Mouse (Mus musculus): ENCODE measurements around the gene Brd2. TPM values are rescaled to one million over a fixed set of nuclear protein-coding genes. Genes with fewer than 3 reads are reported as not detected.

The Brd2 gene
- total RNA-seq, 1 experiment from 2014 or later: 233 TPM

DNA sequence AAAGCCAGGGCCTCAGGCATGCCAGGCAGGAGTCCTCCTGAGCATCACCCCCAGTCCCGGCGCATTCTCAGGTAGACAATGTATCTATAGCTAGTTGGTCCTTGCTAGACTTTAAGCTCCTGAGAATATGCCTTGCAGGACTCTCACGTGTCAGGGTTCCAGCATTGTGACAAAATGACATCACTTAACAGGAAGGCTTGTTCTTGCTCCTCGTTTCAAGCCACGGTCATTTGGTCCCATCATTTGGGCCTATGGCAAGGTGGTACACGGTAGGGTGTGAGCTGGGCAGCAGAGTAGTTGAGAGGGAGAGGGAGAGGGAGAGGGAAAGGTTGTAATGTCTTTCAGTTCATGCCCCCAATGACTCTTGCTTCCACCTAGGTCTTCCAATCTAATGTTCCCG lies 9.5 kb upstream of the Brd2 start:
- no peak for DNase-seq

DNA sequence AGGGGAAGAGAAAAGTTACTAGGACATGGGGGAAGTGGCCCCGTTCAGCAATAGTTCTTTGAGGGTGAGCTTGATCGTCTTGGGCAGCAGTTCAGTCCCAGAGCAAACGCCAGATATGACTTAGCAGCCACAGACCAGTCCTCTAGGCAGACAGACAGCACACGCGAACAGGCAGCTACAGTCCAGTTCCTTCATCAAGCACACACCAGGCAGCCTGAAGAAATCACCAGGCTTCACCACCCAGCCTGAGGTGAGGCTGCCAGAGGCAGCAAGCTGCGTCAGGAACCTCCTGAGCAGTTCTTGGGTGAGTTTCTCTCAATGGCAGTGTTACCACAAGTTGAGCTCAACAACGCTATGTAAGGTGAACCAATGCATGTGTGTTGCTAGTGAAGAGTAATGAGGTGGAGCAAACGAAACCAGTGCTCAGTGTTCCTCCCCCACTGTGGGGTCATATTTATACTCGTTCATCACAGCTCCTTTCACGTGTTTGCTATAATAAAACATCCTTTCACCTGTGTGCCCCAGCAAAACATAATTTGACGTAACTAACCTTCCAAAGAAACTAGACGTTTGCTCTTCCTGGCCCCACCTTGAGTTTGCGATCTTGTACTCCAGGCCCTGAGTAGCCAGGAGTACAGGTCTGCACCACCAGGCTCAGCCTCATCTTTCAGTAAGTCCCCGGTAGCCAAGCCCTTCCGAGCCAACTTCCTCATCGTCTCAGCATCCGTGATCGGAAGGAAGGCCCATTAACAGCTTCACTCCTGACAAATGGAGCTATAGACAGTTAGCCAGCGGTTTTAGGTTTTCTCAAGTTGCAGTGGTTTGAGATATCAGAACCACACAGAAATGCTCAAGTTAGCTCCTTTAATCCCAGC lies 7.9 kb upstream of the Brd2 start:
- DNase-seq: no peak

DNA sequence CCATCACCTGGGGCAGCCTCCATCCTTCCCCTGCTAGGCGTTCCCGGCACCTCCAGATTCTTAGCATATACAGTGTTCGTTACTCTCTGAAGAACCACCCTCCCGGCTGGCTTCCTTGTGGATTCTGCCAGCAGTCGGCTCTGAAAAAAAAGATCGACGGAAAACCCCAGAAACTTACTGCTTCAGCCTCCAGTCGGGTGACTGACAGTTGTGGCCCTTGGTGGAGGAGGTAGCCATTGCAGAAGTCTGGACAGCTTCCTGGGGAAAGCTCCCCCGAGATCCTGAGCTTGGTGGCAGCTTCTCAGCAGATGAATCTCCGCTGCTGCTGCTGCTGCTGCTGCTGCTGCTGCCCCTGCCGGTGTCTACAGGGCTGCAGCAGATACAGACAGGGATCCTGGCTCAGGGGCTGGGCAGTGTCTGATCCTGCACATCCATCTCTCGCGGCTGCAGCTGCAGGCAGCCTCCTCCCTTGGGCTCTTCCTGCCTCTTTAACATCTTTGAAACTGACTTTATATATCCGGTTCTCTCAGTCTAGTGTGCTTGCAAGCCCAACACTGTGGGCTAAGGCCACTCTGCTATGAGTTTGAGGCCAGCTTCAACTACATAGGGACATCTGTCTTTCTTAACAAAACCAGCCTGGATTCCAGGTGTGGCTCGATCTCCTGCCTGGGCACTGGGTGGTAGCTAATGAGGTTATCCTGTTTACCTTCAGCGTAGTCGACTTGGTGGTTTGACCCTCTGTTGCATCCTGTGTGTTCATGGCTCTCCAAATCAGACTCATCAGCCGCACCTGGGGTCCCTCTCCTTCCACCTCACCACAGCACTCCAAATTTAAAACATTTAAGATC lies 6.7 kb upstream of the Brd2 start:
- no peak for DNase-seq

DNA sequence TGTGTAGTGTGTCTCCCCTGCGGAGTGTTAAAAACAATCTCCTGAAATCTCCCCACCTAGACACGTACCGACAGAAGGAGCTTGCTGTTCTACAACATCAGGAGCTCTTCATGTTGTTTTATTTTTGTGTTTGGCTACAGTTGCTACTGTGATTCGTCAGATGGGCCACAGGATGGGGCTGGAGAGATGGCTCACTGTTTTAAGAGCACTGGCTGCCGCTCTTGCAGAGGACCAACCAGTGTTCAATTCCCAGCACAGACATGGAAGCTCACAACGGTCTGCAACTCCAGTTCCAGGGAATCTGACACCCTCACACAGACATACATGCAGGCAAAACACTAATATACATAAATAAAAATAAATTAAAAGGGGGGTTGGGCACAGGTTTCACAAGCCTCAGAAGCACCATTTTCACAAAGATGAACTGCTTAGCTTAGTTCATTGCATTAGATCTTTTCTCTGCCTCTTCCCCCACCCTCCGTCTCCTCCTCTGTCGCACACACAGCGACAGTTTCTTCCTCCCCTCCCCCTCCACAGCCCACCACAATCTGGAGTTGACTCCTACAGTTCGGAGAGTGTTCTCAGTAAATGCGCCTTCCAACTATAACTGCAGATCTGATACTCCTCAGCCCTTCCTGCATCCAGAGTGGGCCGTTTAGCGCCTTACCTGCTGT lies 6.0 kb upstream of the Brd2 start:
- DNase-seq: no peak

DNA sequence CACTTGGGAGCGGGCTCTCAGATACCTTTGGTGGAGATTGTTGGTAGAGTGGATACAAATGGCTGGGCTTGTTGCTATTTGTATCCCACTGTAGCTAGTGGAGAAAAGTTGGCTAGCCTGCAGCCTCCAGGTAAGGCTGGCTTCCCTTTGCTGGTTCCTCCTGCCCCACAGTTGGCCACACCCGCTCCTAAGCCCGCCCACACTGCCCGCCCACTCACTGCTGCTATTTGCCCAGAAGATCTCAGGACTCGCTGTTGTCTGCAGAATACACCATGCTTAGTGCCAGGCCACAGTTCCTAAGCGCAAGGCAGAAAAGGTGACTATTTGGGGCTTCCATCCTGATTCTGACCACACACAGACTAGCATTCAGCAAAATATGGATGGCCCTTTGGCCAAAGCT lies 5.0 kb upstream of the Brd2 start:
- peak; percentile 61 for DNase-seq

DNA sequence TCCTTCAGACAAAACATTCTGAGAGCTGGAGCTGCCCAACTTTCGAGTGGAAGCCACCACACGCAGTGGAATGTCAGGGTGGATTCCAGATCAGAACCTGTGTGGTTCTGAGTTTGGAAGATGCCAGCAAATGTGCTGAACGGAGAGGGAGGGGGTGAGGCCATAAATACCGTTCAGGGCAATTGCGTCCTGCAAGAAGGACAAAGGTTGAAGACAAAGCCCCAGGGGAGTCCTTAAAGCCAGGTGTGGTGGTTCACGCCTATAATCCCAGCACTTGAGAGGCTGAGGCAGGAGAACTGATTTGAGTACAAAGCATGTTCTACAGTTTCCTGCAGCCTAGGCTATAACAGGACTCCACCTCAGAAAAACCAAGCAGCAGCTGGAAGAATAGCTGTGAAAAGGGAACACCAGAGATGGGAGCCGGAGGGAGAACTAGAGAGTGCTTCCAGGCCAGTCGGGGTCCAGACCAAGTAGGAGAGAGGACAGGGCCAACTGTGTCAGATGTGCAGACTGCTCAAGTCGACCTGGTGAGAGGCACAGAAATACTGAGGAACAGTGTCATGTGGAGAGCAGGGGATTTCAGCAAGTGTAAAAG lies 4.5 kb upstream of the Brd2 start:
- DNase-seq: no peak

DNA sequence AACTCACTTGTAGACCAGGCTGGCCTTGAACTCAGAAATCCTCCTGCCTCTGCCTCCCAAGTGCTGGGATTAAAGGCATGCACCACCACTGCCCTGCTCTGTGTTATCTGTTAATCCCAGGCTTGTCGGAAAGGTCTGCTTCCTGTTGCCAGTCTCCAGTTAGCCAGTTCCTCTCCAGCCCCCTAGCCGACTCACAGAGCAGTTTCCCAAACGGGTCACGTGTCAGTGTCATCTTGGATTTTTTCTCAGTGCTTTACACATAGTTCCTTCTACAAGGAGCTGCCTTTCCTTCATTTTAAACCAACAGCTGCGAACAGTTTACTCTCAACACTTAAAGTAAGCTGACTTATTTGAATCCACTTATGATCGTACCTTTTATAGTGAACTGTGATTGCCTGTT lies 2.2 kb upstream of the Brd2 start:
- DNase-seq: no peak

DNA sequence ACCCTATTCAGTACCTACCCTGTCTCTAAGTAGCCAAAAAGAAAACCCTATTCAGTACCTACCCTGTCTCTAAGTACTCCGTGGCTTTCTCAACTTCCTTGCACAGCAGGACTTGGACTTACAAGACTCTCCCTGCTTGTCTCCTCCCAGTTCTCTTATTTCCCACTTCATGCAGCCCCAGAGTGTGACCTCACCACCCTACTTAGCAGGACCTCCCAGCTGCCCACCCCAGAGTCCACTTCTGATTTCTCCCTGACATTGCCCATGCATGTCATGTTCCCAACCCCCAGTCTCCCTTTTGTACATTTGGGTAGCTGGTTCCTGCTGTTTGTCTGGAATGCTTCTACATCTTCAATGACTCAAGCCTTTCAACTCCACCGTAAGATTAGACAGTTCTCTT lies 1.1 kb upstream of the Brd2 start:
- no peak for DNase-seq

DNA sequence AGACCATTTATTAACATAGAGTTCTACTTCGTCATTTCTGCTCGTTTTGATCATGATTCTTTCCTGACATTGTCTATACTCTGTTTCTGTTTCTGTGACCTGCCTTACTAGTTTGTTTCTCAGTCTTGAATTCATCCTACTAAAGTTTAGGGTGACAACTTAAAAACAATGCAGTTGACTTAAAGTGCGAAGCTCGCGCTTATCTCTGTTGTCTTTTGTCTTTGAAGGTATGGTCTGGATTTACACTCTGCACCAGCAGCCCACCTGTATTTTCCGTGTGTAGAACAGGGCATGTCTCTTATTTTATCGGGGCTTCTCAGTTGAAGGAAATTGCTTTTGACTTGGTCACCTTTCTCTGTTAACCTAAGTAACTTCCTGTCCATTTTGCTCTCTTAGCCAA lies 677 bp upstream of the Brd2 start:
- DNase-seq: no peak

DNA sequence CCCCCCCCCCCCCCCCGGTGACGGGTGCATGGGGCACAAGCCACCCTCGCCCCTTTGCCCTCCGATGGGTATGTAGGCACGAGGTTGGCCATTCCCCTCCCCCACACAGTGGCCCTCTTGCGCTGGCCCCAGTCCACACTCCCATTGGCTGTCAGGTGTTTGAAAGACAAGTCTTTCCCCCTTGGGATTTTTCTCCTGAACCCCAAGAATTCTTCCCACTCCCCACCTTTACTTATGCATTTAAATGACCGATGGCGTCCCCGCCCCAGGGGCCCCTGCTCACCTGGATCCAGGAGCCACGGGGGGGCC lies 601 bp downstream of the Brd2 start:
- DNase-seq: peak; percentile 62

DNA sequence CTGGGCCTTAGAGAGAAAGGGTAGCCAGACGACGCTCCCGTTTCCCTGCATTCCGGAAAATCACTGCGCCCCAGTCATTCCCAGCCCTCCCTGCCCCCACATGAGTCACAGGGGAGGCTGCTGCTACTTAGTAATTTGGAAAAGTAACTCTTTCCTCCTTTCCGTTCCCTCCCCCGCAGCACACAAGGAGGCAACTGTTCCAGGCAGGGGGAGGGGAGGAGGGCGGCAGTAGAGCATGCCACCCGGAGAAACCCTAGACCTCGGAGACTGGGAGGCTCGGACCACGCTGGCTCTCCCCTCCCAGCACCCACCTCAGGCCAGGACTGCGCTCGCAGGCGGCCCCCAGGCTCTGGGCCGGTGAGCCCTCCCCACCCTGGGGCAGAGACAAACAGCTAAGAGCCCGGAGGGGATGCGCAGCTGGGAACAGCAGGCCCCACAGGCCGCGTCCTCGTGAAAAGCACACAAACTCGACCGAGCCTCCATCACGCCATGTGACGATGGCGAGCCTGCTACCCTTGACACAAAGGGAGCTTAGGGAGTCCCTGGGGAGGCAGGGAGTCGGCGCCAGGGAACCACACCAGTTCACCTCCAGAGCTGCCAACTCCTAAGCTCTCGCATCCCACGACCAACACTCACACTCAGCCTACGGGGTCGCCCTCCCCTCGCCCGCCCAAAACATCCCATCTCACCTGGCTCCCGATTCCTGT lies 1.1 kb downstream of the Brd2 start:
- peak; percentile 85 for DNase-seq

DNA sequence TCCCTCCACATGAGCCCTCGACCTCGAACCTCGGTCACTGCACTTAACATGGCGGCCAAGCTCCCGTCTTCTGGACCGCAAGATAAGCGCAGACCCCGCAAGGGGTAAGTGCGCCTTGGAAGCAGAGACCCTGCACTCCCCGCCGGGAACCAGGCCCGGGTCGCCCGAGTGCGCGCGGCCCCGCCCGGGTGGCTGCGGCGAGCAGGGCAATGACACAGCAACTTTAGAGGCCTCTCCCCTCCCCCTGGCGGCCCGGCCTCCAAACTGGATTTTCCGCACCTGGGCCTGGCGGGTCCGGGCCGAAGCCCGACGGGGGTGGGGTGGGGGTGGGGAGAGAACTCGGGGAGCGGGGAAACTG lies 1.6 kb downstream of the Brd2 start:
- DNase-seq: peak; percentile 82

DNA sequence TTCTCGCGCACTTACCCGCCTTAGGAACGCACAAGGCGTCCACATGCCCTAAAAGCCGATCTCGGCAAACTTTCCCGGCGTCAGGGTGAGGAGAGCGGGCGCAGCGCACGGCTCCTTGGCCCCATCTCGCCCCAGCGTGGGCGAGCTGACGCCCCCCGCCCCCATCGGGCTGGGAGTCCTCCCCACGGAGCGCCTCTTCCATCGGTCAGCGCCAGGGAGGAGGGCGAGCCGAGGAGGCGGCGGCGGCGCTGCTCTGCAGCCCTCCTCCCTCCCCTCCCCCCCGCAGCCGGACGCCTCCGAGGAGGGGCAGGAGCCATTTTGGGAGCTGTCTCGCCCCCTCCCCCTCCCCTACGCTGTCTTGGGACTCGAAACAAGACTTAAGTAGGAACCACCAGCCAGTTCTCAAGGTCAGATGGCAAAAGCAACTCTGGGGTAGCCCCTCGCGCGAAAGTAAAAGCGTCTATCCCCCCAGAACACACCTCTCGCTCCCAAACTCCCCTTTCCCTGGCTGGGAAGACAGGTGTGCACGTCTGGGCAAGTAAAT lies 2.2 kb downstream of the Brd2 start:
- peak; percentile 90 for DNase-seq

DNA sequence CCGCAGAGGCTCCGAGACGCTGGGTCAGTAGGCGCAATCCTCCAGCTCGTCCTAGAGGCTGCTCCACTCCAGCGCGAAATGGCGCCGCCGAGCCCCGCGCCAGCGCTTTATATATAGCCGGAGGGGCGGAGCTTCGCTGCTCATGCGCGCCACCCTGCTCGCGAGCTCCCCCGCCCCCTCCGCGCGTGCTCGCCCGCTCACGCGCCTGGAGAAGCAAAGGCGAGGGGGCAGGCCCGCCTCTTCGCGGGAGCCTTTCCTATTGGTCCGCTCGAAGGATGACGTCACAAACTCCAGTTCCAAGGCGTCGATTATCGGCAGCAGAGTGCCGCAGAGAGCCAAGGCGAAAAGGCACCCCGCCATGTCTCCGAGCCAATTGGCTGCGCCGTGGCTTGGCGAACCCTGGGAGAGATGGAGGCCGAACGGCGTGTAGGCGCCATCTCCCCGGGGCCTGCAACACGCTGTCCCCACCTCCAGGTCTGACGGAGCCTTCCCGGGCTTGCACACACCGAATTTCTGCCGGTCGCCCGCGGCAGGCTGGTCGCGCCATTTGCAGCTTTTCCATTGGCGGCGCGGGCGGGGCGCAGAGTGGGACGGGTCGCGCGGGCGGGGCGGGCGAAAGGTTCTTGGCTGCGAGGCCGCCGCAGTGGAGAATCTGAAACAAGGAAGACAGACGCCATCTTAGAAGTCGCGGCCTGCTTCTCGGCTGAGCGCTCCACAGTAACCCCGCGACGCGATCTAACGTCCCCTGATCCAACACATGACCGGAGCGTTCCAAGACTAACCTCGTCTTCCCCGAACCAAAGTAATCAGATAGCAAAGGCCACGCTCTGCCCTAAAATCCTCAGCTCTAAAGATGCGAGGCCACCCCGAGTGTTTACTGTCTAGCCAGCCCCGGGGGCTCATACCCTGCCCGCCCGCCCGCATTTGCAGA lies 2.9 kb downstream of the Brd2 start, which contains the start of gene H2-DMa:
Gene H2-DMa (plus strand): TSS at position 293 of the 931 bp plus-strand sequence.
- peak; percentile 97 for DNase-seq

DNA sequence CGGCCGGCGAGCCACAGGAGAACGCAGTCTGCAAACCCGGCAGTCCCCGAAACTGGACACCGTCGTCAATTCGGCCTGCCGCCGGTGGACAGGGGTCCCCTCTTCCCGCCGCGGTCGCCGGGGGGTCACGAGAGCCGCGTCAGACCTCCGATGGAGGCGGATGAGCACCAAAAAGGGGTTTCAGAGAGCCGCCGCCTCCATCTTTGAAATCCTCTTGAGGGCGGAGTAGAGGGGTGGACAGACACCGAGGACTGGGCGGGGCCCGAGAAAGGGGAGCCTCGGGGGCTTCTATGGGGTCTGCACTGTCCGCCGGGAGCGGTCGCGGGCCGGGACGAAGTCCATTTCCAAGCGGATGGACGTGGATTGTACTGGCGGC lies 3.6 kb downstream of the Brd2 start:
- DNase-seq: no peak

DNA sequence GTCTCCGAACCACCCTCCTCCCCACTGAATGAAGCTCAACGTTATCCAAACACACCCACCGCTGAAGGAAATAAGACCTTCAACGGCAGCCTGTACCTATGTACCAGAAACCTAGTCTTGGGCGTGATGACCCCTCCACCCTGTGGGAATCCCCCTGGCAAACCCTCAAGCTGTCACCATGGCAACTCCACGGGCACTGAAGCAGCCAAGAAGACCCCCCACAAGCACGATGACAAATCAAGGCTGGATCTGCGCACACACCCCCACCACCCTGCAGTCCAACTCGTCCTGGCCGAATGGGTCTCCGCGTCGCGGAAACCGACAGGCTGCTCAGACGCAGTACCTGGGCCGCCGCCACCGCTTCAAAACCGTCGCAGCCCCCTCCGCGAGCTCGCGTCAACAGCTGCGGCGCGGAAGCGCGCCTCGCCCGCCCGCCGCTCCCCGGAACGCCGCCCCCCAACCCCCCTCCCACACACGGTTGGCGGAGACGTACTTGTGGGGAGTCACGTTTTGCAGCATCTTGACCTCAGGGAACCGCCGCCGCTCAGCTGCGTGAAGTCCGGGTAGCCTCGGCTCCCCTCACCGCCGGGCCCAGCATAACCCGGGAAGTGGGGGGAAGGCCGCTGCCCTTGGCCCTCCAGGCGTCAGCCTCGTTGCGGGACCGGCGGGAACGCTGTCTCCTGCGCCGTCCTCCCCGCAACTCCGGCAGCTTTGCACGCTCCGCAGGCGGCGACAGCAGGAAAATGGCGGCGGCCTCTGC lies 4.1 kb downstream of the Brd2 start:
- peak; percentile 48 for DNase-seq

DNA sequence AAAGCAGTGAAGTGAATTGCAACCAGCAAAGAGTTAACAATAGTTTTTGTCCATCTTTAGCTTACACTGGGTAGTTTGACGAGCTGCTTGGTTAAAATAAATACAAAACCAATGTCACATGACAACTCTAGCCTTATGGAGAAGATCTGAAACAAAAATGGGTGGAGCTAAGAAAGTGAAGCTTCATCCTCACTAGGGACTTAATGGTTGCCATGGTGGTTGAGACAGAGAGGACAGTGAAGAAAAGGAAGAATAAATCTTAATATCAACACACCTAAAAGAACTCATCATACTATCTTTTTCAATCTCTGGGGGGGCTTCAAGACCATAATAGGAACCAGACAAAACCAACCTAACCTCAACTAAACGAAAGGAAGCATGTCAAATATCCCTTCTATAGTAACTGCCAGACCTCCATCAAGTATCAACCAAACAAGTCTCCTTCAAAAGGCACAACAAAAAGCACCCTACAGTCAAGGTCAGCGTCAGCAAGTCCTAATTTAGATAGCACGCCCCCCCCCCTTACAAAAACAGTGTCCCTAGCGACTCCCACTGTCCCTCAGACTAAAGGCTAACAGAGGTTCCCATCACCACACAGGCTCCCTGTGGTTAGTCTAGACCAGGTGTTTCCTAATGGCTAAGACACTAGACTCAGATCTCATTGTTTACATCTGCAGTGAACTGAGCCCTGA lies 4.9 kb downstream of the Brd2 start:
- DNase-seq: no peak

DNA sequence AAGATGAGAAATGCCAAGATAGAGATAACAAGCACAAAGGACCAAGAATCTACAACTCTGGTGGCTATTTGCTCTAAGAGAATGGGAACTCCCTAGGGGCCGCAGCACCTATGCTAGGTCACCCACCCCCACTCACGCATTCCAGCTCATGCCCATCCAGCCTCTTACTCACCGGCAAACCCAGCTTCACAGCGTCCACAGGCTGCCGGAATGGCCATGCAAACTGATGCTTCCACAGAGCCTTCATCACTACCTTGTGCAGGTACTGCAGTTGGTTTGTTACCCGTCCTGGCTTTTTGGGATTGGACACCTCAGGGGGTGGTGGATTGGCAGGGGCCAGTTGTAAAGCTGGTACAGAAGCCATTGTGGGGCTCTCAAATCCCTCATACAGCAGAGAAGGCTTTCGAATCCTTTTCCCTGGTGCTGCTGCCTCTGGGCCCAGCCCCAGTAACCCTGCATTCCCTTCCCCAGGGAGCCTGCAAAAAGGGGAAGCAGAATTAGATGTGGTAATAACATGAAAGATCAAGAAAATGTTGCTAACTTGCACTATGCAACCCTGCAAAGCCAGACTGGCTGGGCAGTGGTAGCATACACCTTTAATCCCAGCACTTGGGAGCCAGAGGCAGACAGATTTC lies 5.6 kb downstream of the Brd2 start:
- DNase-seq: no peak

DNA sequence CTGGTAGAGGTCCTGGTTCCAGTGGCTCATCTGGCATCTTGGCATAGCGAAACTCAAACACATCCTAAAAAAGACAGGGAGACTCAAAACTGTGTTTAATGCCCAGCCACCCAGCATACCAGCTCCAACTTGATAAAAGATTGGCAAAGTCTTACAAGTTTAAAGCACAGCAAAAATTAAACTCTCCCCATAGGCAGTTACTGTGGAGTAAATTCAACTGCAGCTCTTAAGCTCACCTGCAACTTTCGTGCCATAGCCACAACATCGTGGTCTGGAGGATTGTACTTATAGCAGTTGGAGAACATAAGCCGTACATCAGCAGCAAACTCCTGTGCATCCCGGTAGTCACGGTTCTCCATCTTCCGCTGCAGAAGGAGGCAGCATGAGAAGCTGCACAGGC lies 8.3 kb downstream of the Brd2 start:
- no peak for DNase-seq

Data from adrenal gland, postnatal 25 days (tissue).